Mouse (Mus musculus) left cerebral cortex, postnatal 10 days (tissue): ENCODE measurements around the gene Syt13. TPM values are rescaled to one million over a fixed set of nuclear protein-coding genes. Genes with fewer than 3 reads are reported as not detected.

ENCODE experiments used
- DNase-seq, 2 experiments: peaks; one replicate each; pipeline ENCODE4 v3.0.0; 2021 to 2022; ENCODE audit warnings: low spot score in 2 of 2, mixed read lengths in 1 of 2; ENCODE audit errors: extremely low spot score in 1 of 2
- intact Hi-C: fragments of 180-260 bp; cut with DNase I; formaldehyde crosslinking; loops from one replicate; pipeline ENCODE4 v1.15.1; 2025
- total RNA-seq, 2 experiments: library from RNA; stranded (reverse); gene quantifications; 2 replicates each; pipeline ENCODE4 v1.2.3; 2021

Syt13 gene
- total RNA-seq, 2 experiments from 2014 or later = 90.0 to 95.7 TPM

GRCm38 (mm10) chr2:92949518-92949917, 34.6 kb downstream of the Syt13 start:
- intact Hi-C loops = no loop called here
- DNase-seq = no peak

- intact Hi-C loops = no loop called here
- DNase-seq = no peak
Measured at GRCm38 (mm10) chr2:92953450-92953849, 38.6 kb downstream of the Syt13 start.

GRCm38 (mm10) chr2:92954404-92955114, 39.7 kb downstream of the Syt13 start:
- intact Hi-C loops = loop anchor here (5.0 kb wide), 1 partner anchor 37 kb away; the partner anchor contains the start of gene Syt13

GRCm38 (mm10) chr2:92956943-92957342, 42.0 kb downstream of the Syt13 start:
- intact Hi-C loops = loop anchor here (5.0 kb wide), 1 partner anchor 40 kb away; the partner anchor contains the start of gene Syt13
- DNase-seq = no peak

More at GRCm38 (mm10) chr2:92954404-92955114, 39.7 kb downstream of the Syt13 start:
- DNase-seq = peak; percentile 34 to 66

GRCm38 (mm10) chr2:92958640-92959039, 43.7 kb downstream of the Syt13 start:
- peak in 1 of 2 experiments; percentile 16 for DNase-seq
- intact Hi-C loops = loop anchor here (5.0 kb wide), 1 partner anchor 41 kb away; the partner anchor contains the start of gene Syt13

- intact Hi-C loops = no loop called here
- DNase-seq = no peak
Measured at GRCm38 (mm10) chr2:92964345-92964744, 49.4 kb downstream of the Syt13 start.

GRCm38 (mm10) chr2:92966257-92966656, 51.4 kb downstream of the Syt13 start:
- intact Hi-C loops = no loop called here
- DNase-seq = no peak

- intact Hi-C loops = no loop called here
- DNase-seq = no peak
Measured at GRCm38 (mm10) chr2:92967032-92967838, 52.3 kb downstream of the Syt13 start.

- no peak for DNase-seq
- intact Hi-C loops = no loop called here
Measured at GRCm38 (mm10) chr2:92967839-92968166, 52.9 kb downstream of the Syt13 start.

GRCm38 (mm10) chr2:92971069-92971468, 56.2 kb downstream of the Syt13 start:
- DNase-seq = no peak
- intact Hi-C loops = loop anchor here (5.0 kb wide), 1 partner anchor 91 kb away; no protein-coding TSS in a partner anchor

GRCm38 (mm10) chr2:92971536-92971935, 56.6 kb downstream of the Syt13 start:
- DNase-seq = no peak

GRCm38 (mm10) chr2:92972071-92972470, 57.2 kb downstream of the Syt13 start:
- intact Hi-C loops = loop anchor here (5.0 kb wide), 1 partner anchor 90 kb away; no protein-coding TSS in a partner anchor
- DNase-seq = no peak

More at GRCm38 (mm10) chr2:92971536-92971935, 56.6 kb downstream of the Syt13 start:
- intact Hi-C loops = loop anchor here (5.0 kb wide), 1 partner anchor 91 kb away; no protein-coding TSS in a partner anchor

GRCm38 (mm10) chr2:92973646-92974045, 58.7 kb downstream of the Syt13 start:
- no peak for DNase-seq
- intact Hi-C loops = loop anchor here (5.0 kb wide), 1 partner anchor 89 kb away; no protein-coding TSS in a partner anchor

GRCm38 (mm10) chr2:92975031-92975790, 60.3 kb downstream of the Syt13 start:
- DNase-seq = no peak
- intact Hi-C loops = no loop called here

GRCm38 (mm10) chr2:92980165-92980564, 65.3 kb downstream of the Syt13 start:
- intact Hi-C loops = no loop called here
- no peak for DNase-seq

GRCm38 (mm10) chr2:92982591-92983272, 67.8 kb downstream of the Syt13 start:
- DNase-seq = no peak
- intact Hi-C loops = no loop called here

- intact Hi-C loops = no loop called here
- no peak for DNase-seq
Measured at GRCm38 (mm10) chr2:92983273-92983620, 68.3 kb downstream of the Syt13 start.

- intact Hi-C loops = no loop called here
- no peak for DNase-seq
Measured at GRCm38 (mm10) chr2:92984321-92985108, 69.6 kb downstream of the Syt13 start.
